Mouse (Mus musculus): Measurements from ENCODE around the gene B3galt6. TPM values are rescaled to one million over a fixed set of nuclear protein-coding genes. Genes with fewer than 3 reads are reported as not detected.
A peak's percentile ranks its signal among the peaks of the same experiment; 100 is the strongest.

B3galt6 gene
- polyA plus RNA-seq (2012; rRNA removed): 4.9 and 7.6 TPM in 2 replicates

GRCm38 (mm10) chr4:155992241-155992905 lies at the start of gene B3galt6, which contains the start of gene Sdf4:
B3galt6 (minus strand) TSS chr4:155992649.
Sdf4 (plus strand) TSS chr4:155992872.
- under 1% methylated on average over 99 of the region's 99 CpGs for WGBS
- peak; percentile 75; the same call in 1 of the 2 replicates for TF ChIP-seq CTCF (IDR thresholded peaks at IDR 0.05; ENCODE audit: extremely low read depth, insufficient read depth, insufficient read length, insufficient replicate concordance)
- TF ChIP-seq POLR2A (IDR thresholded peaks at IDR 0.05; ENCODE audit: low read depth, low read length): no peak; the same call in 1 of the 2 replicates
- Histone ChIP-seq H3K4me3 (ENCODE audit: extremely low read depth, insufficient read depth, insufficient read length) (peak within 1 kb of the TSS; percentile 97), H3K27ac (ENCODE audit: insufficient read depth, low read length) (peak within 1 kb of the TSS; percentile 99), H3K4me1 (ENCODE audit: control insufficient read depth, insufficient read depth, insufficient read length) (peaks cover 15% of the 10 kb centered on the region), H3K27me3 (ENCODE audit: control insufficient read depth, insufficient read depth, low read length) (no peaks in the 10 kb centered on the region), H3K36me3 (ENCODE audit: control insufficient read depth, insufficient read depth, low read length) (peaks cover 10% of the 10 kb centered on the region)
- DNase-seq (ENCODE audit: low read depth in 1 of 2, low spot score in 2 of 2): peak; percentile 77 to 83

- DNase-seq (ENCODE audit: low read depth in 1 of 2, low spot score in 2 of 2): no peak
- Histone ChIP-seq H3K36me3 (ENCODE audit: control insufficient read depth, insufficient read depth, low read length) (no peaks in the 10 kb centered on the region), H3K27me3 (ENCODE audit: control insufficient read depth, insufficient read depth, low read length) (peaks cover 3% of the 10 kb centered on the region), H3K4me1 (ENCODE audit: control insufficient read depth, insufficient read depth, insufficient read length) (peaks cover 26% of the 10 kb centered on the region; the same call in 1 of the 2 replicates), H3K4me3 (ENCODE audit: extremely low read depth, insufficient read depth, insufficient read length) (peak overlapping the region; percentile 28; the same call in 1 of the 2 replicates), H3K27ac (ENCODE audit: insufficient read depth, low read length) (no peak overlapping the region)
- TF ChIP-seq CTCF (IDR thresholded peaks at IDR 0.05; ENCODE audit: extremely low read depth, insufficient read depth, insufficient read length, insufficient replicate concordance) (no peak), POLR2A (IDR thresholded peaks at IDR 0.05; ENCODE audit: low read depth, low read length) (no peak)
- WGBS: 12% methylated on average over 25 of the region's 25 CpGs
These were observed 42.5 kb upstream of the B3galt6 start for GRCm38 (mm10) chr4:156034901-156035300.

GRCm38 (mm10) chr4:156034301-156034700 lies 41.9 kb upstream of the B3galt6 start:
- WGBS: 89% methylated on average over 4 of the region's 4 CpGs
- no peak overlapping the region for H3K4me3 ChIP-seq (ENCODE audit: extremely low read depth, insufficient read depth, insufficient read length)
- peaks cover 26% of the 10 kb centered on the region; the same call in 1 of the 2 replicates for H3K4me1 ChIP-seq (ENCODE audit: control insufficient read depth, insufficient read depth, insufficient read length)
- DNase-seq (ENCODE audit: low read depth in 1 of 2, low spot score in 2 of 2): no peak
- no peak overlapping the region for H3K27ac ChIP-seq (ENCODE audit: insufficient read depth, low read length)
- no peaks in the 10 kb centered on the region for H3K36me3 ChIP-seq (ENCODE audit: control insufficient read depth, insufficient read depth, low read length)
- no peak for TF ChIP-seq POLR2A (IDR thresholded peaks at IDR 0.05; ENCODE audit: low read depth, low read length)
- TF ChIP-seq CTCF (IDR thresholded peaks at IDR 0.05; ENCODE audit: extremely low read depth, insufficient read depth, insufficient read length, insufficient replicate concordance): no peak
- peaks cover 3% of the 10 kb centered on the region for H3K27me3 ChIP-seq (ENCODE audit: control insufficient read depth, insufficient read depth, low read length)

GRCm38 (mm10) chr4:156033476-156034119 lies 41.1 kb upstream of the B3galt6 start:
- 28% methylated on average over 6 of the region's 6 CpGs for WGBS
- no peak for TF ChIP-seq POLR2A (IDR thresholded peaks at IDR 0.05; ENCODE audit: low read depth, low read length)
- peak; percentile 72; the same call in 1 of the 2 replicates for TF ChIP-seq CTCF (IDR thresholded peaks at IDR 0.05; ENCODE audit: extremely low read depth, insufficient read depth, insufficient read length, insufficient replicate concordance)
- Histone ChIP-seq H3K27ac (ENCODE audit: insufficient read depth, low read length) (peak overlapping the region; percentile 83), H3K27me3 (ENCODE audit: control insufficient read depth, insufficient read depth, low read length) (peaks cover 3% of the 10 kb centered on the region), H3K4me3 (ENCODE audit: extremely low read depth, insufficient read depth, insufficient read length) (no peak overlapping the region), H3K36me3 (ENCODE audit: control insufficient read depth, insufficient read depth, low read length) (no peaks in the 10 kb centered on the region), H3K4me1 (ENCODE audit: control insufficient read depth, insufficient read depth, insufficient read length) (peaks cover 26% of the 10 kb centered on the region; the same call in 1 of the 2 replicates)
- DNase-seq (ENCODE audit: low read depth in 1 of 2, low spot score in 2 of 2): peak; percentile 62 to 65

- no peak overlapping the region for H3K4me3 ChIP-seq (ENCODE audit: extremely low read depth, insufficient read depth, insufficient read length)
- H3K36me3 ChIP-seq (ENCODE audit: control insufficient read depth, insufficient read depth, low read length): no peaks in the 10 kb centered on the region; the same call in 1 of the 2 replicates
- peaks cover 26% of the 10 kb centered on the region; the same call in 1 of the 2 replicates for H3K4me1 ChIP-seq (ENCODE audit: control insufficient read depth, insufficient read depth, insufficient read length)
- WGBS: 41% methylated on average over 4 of the region's 4 CpGs
- no peak for DNase-seq (ENCODE audit: low read depth in 1 of 2, low spot score in 2 of 2)
- H3K27ac ChIP-seq (ENCODE audit: insufficient read depth, low read length): peak overlapping the region; percentile 83
- peaks cover 3% of the 10 kb centered on the region for H3K27me3 ChIP-seq (ENCODE audit: control insufficient read depth, insufficient read depth, low read length)
- TF ChIP-seq POLR2A (IDR thresholded peaks at IDR 0.05; ENCODE audit: low read depth, low read length): no peak
- no peak for TF ChIP-seq CTCF (IDR thresholded peaks at IDR 0.05; ENCODE audit: extremely low read depth, insufficient read depth, insufficient read length, insufficient replicate concordance)
These were observed 40.4 kb upstream of the B3galt6 start for GRCm38 (mm10) chr4:156032856-156033255.

- peak overlapping the region; percentile 43; the same call in 1 of the 2 replicates for H3K4me3 ChIP-seq (ENCODE audit: extremely low read depth, insufficient read depth, insufficient read length)
- H3K27me3 ChIP-seq (ENCODE audit: control insufficient read depth, insufficient read depth, low read length): peaks cover 3% of the 10 kb centered on the region
- no peaks in the 10 kb centered on the region; the same call in 1 of the 2 replicates for H3K36me3 ChIP-seq (ENCODE audit: control insufficient read depth, insufficient read depth, low read length)
- peak overlapping the region; percentile 83 for H3K27ac ChIP-seq (ENCODE audit: insufficient read depth, low read length)
- peaks cover 26% of the 10 kb centered on the region; the same call in 1 of the 2 replicates for H3K4me1 ChIP-seq (ENCODE audit: control insufficient read depth, insufficient read depth, insufficient read length)
- 6% methylated on average over 24 of the region's 24 CpGs for WGBS
- peak in 1 of 2 experiments; percentile 55 for DNase-seq (ENCODE audit: low read depth in 1 of 2, low spot score in 2 of 2)
- no peak for TF ChIP-seq POLR2A (IDR thresholded peaks at IDR 0.05; ENCODE audit: low read depth, low read length)
- no peak for TF ChIP-seq CTCF (IDR thresholded peaks at IDR 0.05; ENCODE audit: extremely low read depth, insufficient read depth, insufficient read length, insufficient replicate concordance)
These were observed 39.3 kb upstream of the B3galt6 start for GRCm38 (mm10) chr4:156031593-156032391.
